Mouse (Mus musculus) embryonic stem cell, embryonic (primary cell): ENCODE measurements around the gene Cyb561d1.

Source experiments
- CTCF ChIA-PET, 4 experiments: fragments of 300-600 bp in 2 of 4; fragments of 350-600 bp in 2 of 4; sonication (Branson Sonifier 250); formaldehyde crosslinking; loops; one replicate each; lab custom pipeline; 2022; ENCODE audit warnings: inconsistent platforms in 2 of 4; lab: Charles Lee
- POLR2A ChIA-PET, 4 experiments: fragments of 300-600 bp in 2 of 4; fragments of 350-600 bp in 2 of 4; sonication (Branson Sonifier 250); formaldehyde crosslinking; loops; one replicate each; lab custom pipeline; 2022; ENCODE audit warnings: antibody characterized with exemption in 4 of 4, inconsistent platforms in 1 of 4; lab: Charles Lee

Gene Cyb561d1

GRCm38 (mm10) chr3:108165532-108166315 is 35.3 kb downstream of the Cyb561d1 start:
- ChIA-PET POLR2A (interaction anchor here in 3 of 4 experiments (0.6 to 3.7 kb wide), 20 partner anchors 9 to 300 kb away, joined by 3 to 24 read pairs (median 5); partner anchors contain the start of genes Cyb561d1 (in 3 of the 3), Psrc1 (in 3 of the 3), Gnai3 (in 1 of the 3) and Gpr61 (in 1 of the 3)), CTCF (interaction anchor here (0.6 to 4.1 kb wide), 49 partner anchors 7 to 302 kb away, joined by 3 to 58 read pairs (median 6); partner anchors contain the start of genes Cyb561d1 (in 3 of the 4), Atxn7l2 (in 2 of the 4), Gpr61 (in 2 of the 4) and Psma5 (in 2 of the 4))

GRCm38 (mm10) chr3:108164807-108165206 is 36.2 kb downstream of the Cyb561d1 start:
- ChIA-PET CTCF (interaction anchor here (0.6 to 4.1 kb wide), 96 partner anchors 8 to 608 kb away, joined by 3 to 58 read pairs (median 4); partner anchors contain the start of genes Cyb561d1 (in 4 of the 4), Gpr61 (in 4 of the 4), Psma5 (in 3 of the 4) and Atxn7l2 (in 2 of the 4)), POLR2A (interaction anchor here in 3 of 4 experiments (0.6 to 3.7 kb wide), 34 partner anchors 9 to 746 kb away, joined by 3 to 24 read pairs (median 4); partner anchors contain the start of genes Cyb561d1 (in 3 of the 3), Gnai3 (in 3 of the 3), Psrc1 (in 3 of the 3) and Atxn7l2 (in 2 of the 3))

DNA sequence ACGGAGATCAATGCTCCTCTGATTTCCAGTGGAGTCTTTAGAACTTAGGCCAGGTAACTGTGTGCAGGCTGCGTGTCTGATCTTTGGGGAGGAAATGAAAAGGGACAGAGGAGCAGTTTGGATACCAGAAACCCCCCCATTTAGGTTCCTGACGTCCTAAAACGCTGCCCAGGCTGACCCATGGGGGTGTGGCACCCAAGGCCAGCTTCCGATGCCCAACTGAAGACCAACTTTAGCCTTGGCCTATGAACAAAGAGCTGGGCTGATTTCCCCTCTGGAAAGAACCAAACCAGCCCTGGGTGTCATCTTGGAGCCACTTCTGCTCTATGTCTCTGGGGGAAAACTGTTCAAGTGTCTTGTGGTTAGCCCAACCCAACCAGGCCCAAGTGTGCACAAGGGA is 36.9 kb downstream of the Cyb561d1 start:
- CTCF ChIA-PET = interaction anchor here (0.5 to 4.1 kb wide), 82 partner anchors 9 to 1150 kb away, joined by 3 to 58 read pairs (median 4); partner anchors contain the start of genes Cyb561d1 (in 4 of the 4), Gpr61 (in 4 of the 4), Psma5 (in 3 of the 4) and Gnai3 (in 2 of the 4)
- POLR2A ChIA-PET = interaction anchor here in 3 of 4 experiments (0.6 to 3.7 kb wide), 28 partner anchors 9 to 747 kb away, joined by 3 to 24 read pairs (median 4); partner anchors contain the start of genes Cyb561d1 (in 3 of the 3), Gnai3 (in 3 of the 3), Atxn7l2 (in 2 of the 3) and Psma5 (in 2 of the 3)

- CTCF ChIA-PET = interaction anchor here in 3 of 4 experiments (0.6 to 2.0 kb wide), 9 partner anchors 11 to 455 kb away, joined by 3 to 8 read pairs (median 4); partner anchors contain the start of gene Amigo1 (in 1 of the 3)
- POLR2A ChIA-PET = interaction anchor here in 2 of 4 experiments (0.5 to 1.1 kb wide), 4 partner anchors 14 to 98 kb away, joined by 3 to 4 read pairs (median 3); partner anchors contain the start of gene Psma5 (in 1 of the 2)
These were observed 42.5 kb downstream of the Cyb561d1 start for GRCm38 (mm10) chr3:108158383-108159037.

DNA sequence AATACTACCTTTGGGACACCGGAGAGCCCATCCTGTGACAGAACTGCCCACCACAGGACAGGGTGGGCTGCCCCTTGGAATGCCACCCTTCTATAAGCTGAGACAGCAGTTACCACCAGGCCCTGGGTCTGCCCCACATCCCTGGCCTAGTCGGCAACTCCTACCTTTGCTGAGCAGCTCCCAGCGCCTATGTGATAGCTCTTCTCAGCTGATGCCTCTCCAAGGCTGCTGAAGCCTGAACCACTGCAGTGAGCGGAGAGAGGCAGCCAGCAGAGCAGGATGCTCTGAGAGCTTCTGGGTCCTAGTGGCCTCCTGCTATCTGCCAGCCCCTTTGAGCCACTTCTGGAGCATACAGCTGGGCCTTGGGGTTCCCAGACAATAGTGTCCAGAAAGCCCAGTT is 46.4 kb downstream of the Cyb561d1 start, which contains the start of gene Gpr61:
Gene Gpr61, minus strand, starts transcription at position 227 of the 400 bp plus-strand sequence.
- CTCF ChIA-PET = interaction anchor here (1.1 to 1.7 kb wide), 4 partner anchors 10 kb away, joined by 5 to 13 read pairs (median 8); no protein-coding TSS in a partner anchor
- POLR2A ChIA-PET = interaction anchor here in 3 of 4 experiments (0.6 to 3.3 kb wide), 7 partner anchors 8 to 568 kb away, joined by 3 to 17 read pairs (median 5); partner anchors contain the start of gene Gnai3 (in 3 of the 3)

DNA sequence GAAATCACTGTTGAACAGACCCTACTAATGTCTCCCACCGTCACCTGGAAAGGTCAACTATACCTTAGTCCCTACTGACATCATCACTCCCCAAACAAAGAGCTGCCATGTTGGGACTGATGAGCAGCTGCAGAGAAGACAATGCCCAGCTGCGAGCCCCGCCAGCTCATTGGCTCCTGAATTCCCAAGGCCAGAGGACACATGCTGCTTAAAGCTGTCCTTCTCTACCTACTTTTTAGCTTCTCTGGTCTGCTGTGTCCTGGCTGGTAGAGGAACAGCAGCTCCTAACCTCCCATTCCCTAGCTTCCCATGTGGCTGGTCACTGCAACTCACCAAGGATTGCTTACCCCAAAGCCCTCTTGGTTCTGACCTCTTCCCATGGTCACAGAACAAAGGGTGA is 48.7 kb downstream of the Cyb561d1 start:
- POLR2A ChIA-PET = interaction anchor here in 1 of 4 experiments (0.6 kb wide), 1 partner anchor 235 kb away, joined by 5 read pairs; no protein-coding TSS in a partner anchor
- CTCF ChIA-PET = interaction anchor here in 1 of 4 experiments (0.8 to 1.4 kb wide), 2 partner anchors 13 to 58 kb away, joined by 3 to 4 read pairs; partner anchors contain the start of gene Atxn7l2

- CTCF ChIA-PET = interaction anchor here (0.5 to 3.5 kb wide), 65 partner anchors 8 to 1194 kb away, joined by 3 to 52 read pairs (median 4); partner anchors contain the start of genes Gstm7 (in 2 of the 4), Ahcyl1 (in 1 of the 4), Gstm1 (in 1 of the 4) and Gstm6 (in 1 of the 4)
These were observed 53.4 kb downstream of the Cyb561d1 start for GRCm38 (mm10) chr3:108147386-108148235.

DNA sequence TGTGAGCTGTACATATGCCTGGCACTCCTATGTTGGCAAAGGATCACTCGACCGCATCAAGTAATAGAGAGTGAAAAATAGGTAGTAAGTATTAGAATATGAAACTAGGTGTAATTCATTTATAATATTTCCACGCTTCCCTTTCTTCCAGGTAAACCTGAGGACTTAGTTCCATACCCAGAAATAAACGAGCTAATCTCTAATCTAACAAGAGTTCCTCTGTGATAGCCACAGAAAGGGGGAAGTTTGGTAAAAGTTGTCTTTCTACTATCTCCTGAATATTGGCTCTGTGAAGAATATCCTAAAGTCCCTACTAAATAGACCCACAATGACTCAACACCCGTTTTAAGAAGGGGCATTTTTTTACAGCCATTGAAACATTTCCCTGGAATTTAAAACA is 54.3 kb downstream of the Cyb561d1 start:
- ChIA-PET CTCF (interaction anchor here in 3 of 4 experiments (0.8 to 3.5 kb wide), 14 partner anchors 9 to 297 kb away, joined by 3 to 52 read pairs (median 4); partner anchors contain the start of genes Gstm6 (in 2 of the 3) and Atxn7l2 (in 1 of the 3)), POLR2A (interaction anchor here in 3 of 4 experiments (0.7 to 3.6 kb wide), 65 partner anchors 9 to 813 kb away, joined by 3 to 29 read pairs (median 5); partner anchors contain the start of genes Ahcyl1 (in 2 of the 3), Ampd2 (in 2 of the 3), Atxn7l2 (in 2 of the 3) and Cyb561d1 (in 2 of the 3))

More at GRCm38 (mm10) chr3:108147386-108148235, 53.4 kb downstream of the Cyb561d1 start:
- POLR2A ChIA-PET = interaction anchor here (0.6 to 3.6 kb wide), 30 partner anchors 8 to 451 kb away, joined by 3 to 29 read pairs (median 3); partner anchors contain the start of genes Ampd2 (in 2 of the 4), Gstm7 (in 2 of the 4), Ahcyl1 (in 1 of the 4) and Atxn7l2 (in 1 of the 4)
